Comparison of ENCODE assay signal across 9 mouse cellular contexts in the genomic region with DNA sequence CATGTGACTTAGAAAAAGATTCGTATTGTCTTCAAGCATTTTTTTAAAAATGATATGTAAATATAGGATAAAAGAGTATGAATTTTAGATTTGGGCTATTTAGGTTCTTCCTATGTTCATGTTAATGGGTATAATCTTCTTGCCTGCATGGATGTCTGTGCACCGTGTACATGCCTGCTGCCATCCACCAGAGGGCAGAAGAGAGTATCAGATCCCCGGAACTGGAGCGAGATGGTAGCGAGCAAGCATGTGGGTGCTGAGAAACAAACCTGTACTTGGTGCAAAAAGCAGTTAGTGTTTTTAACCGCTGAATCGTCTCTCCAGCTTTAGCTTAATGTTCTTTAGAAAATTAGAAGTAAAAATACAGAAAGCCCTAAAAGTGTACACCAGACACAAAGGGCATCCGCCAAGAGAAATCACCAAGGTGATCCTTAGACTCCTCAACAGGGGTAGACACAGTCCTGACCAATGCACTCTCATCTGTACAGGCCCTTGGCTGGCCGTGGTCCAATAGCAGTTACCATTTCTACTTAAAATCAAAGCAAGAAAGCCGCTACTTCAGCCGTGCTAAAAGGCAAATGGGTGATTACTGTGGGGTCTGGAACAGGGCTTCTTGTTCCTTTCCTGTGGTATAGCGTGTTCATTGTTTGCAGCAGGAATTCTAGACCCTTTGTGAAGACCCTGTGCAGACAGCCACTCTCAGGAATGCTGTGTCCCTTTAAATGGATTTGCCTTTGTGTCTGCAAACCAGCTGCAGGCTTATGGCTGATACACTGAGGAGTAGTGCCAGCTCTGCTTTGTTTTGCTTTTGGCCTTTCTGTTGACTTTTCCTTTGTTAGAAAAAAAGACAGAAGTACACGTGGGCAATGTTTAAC.
A peak's percentile ranks its signal among the peaks of the same experiment; 100 is the strongest.
DNase-seq lines count a peak whose midpoint lies in the region; ATAC-seq and TF ChIP-seq lines count a peak whose summit lies in the region.
"Had no signal": no experiment of that assay in that cellular context is flagged by ENCODE, and none has a peak within 500 bp of the region (broad histone marks: within the 10 kb centered on the region; RNA-seq: fewer than 3 reads in every experiment).

No protein-coding gene starts in this region.

- no peaks in the 10 kb centered on the region for H3K27me3 ChIP-seq in heart, postnatal 0 days (ENCODE audit: control insufficient read depth, insufficient read depth, low read length)
- H3K27me3 ChIP-seq in midbrain, postnatal 0 days (ENCODE audit: insufficient read depth, low read length) = no peaks in the 10 kb centered on the region

- peak; percentile 50 to 58 for DNase-seq in layer of hippocampus, postnatal 10 days (ENCODE audit: low spot score in 2 of 2)
- DNase-seq in layer of hippocampus, adult 9-10 months (ENCODE audit: low spot score) = no peak
- DNase-seq in NIH3T3 (ENCODE audit: low read depth) = peak; percentile 72
- peak; percentile 69 to 77 for DNase-seq in cerebellum, postnatal 10 days
- DNase-seq in heart, postnatal 0 days (ENCODE audit: low spot score) = no peak
- peak; percentile 34 to 61 for DNase-seq in left cerebral cortex, postnatal 25 days (ENCODE audit: low spot score in 2 of 2)
- DNase-seq in midbrain, postnatal 0 days (ENCODE audit: low spot score) = peak; percentile 37
- peak; percentile 45 for DNase-seq in yolk sac, embryonic 10.5 days (ENCODE audit: low spot score)

- H3K4me3 ChIP-seq in heart, postnatal 0 days (ENCODE audit: low read depth, low read length) = no peak overlapping the region
- H3K4me3 ChIP-seq in midbrain, postnatal 0 days (ENCODE audit: low read depth, low read length) = no peak overlapping the region
- H3K4me3 ChIP-seq: erythroblast, embryonic 14.5 days had no signal

- peak; percentile 72 for TF ChIP-seq CTCF in heart, postnatal 0 days (IDR thresholded peaks at IDR 0.05; ENCODE audit: low read depth)
- peak; percentile 85 for TF ChIP-seq CTCF in midbrain, postnatal 0 days (IDR thresholded peaks at IDR 0.05)

- TF ChIP-seq EP300 in heart, postnatal 0 days (IDR thresholded peaks at IDR 0.05; ENCODE audit: low read depth) = no peak

- peak; percentile 72; the same call in 1 of the 2 replicates for ATAC-seq in heart, postnatal 0 days (ENCODE audit: insufficient read depth, low read depth)
- peak; percentile 44; the same call in 1 of the 2 replicates for ATAC-seq in midbrain, postnatal 0 days (ENCODE audit: low FRiP score)

- no peaks in the 10 kb centered on the region for H3K36me3 ChIP-seq in heart, postnatal 0 days (replicated peaks; ENCODE audit: control insufficient read depth, insufficient read depth, low read length)
- H3K36me3 ChIP-seq in midbrain, postnatal 0 days (ENCODE audit: insufficient read depth, low read length) = no peaks in the 10 kb centered on the region; the same call in 1 of the 2 replicates

- no peak overlapping the region for H3K4me2 ChIP-seq in heart, postnatal 0 days (ENCODE audit: low read depth, low read length)
- no peak overlapping the region for H3K4me2 ChIP-seq in midbrain, postnatal 0 days (ENCODE audit: low read depth, low read length, poor library complexity, severe bottlenecking)

- WGBS in heart, postnatal 0 days = 52% methylated on average over 13 of the region's 13 CpGs
- 46% methylated on average over 13 of the region's 13 CpGs for WGBS in midbrain, postnatal 0 days

- intact Hi-C loops in left cerebral cortex, postnatal 25 days (cut with DNase I) = loop anchor here (5.0 kb wide), 1 partner anchor 308 kb away; no protein-coding TSS in a partner anchor

- H3K9ac ChIP-seq in heart, postnatal 0 days (replicated peaks; ENCODE audit: low read depth, low read length) = no peak overlapping the region
- no peak overlapping the region for H3K9ac ChIP-seq in midbrain, postnatal 0 days (replicated peaks; ENCODE audit: low read length, poor library complexity, severe bottlenecking)

- H3K27ac ChIP-seq in heart, postnatal 0 days (ENCODE audit: low read depth) = no peak overlapping the region
- no peak overlapping the region for H3K27ac ChIP-seq in midbrain, postnatal 0 days (ENCODE audit: low read depth, low read length)

- H3K4me1 ChIP-seq in heart, postnatal 0 days (ENCODE audit: control insufficient read depth, insufficient read depth) = no peaks in the 10 kb centered on the region
- 0 out of 2 replicates have a peak, but pooled peaks cover 3% of the 10 kb centered on the region for H3K4me1 ChIP-seq in midbrain, postnatal 0 days (ENCODE audit: insufficient read depth, low read length)

- H3K9me3 ChIP-seq in heart, postnatal 0 days (replicated peaks; ENCODE audit: control insufficient read depth, low read length) = no peaks in the 10 kb centered on the region
- H3K9me3 ChIP-seq in midbrain, postnatal 0 days (ENCODE audit: low read length) = no peaks in the 10 kb centered on the region

Comparison
In these comparisons a context has a peak if more than half of its experiments do, and no peak if none do; other contexts are left out.
1. DNase-seq: peak in layer of hippocampus, postnatal 10 days (2 of 2), NIH3T3 (single experiment), cerebellum, postnatal 10 days (2 of 2), left cerebral cortex, postnatal 25 days (2 of 2), midbrain, postnatal 0 days (single experiment) and yolk sac, embryonic 10.5 days (single experiment); none in layer of hippocampus, adult 9-10 months (single experiment) and heart, postnatal 0 days (single experiment).